Mouse (Mus musculus): ENCODE data around the gene Map2.

- no peak for TF ChIP-seq POLR2A (IDR thresholded peaks at IDR 0.05; ENCODE audit: low read depth, low read length)
- no peak for TF ChIP-seq CTCF (conservative IDR thresholded peaks at IDR 0.05; ENCODE audit: insufficient read depth, insufficient read length, low read depth, low read length)
These were observed 56.9 kb downstream of the Map2 start for GRCm38 (mm10) chr1:66231963-66232362.

All from kidney, adult 2 months (tissue).